ENCODE assay signal across 8 mouse cellular contexts in genomic region chr13:38634800-38635269, GRCm38 (mm10). TPM values are rescaled to one million over a fixed set of nuclear protein-coding genes. Genes with fewer than 3 reads are reported as not detected.
DNase-seq lines count a peak whose midpoint lies in the region; ATAC-seq lines count a peak whose summit lies in the region.

Bloc1s5 (minus strand) TSS chr13:38635109.

- H3K9me3 ChIP-seq in hindbrain, embryonic 11.5 days (ENCODE audit: control insufficient read depth, low read length): no peaks in the 10 kb centered on the region

- peak; percentile 95 for DNase-seq in MN1 (ENCODE audit: low spot score)
- DNase-seq in cerebellum, adult 9-10 months: peak; percentile 97
- peak; percentile 97 for DNase-seq in hindbrain, embryonic 11.5 days (ENCODE audit: low spot score)
- peak; percentile 96 for DNase-seq in layer of hippocampus, postnatal 10 days (ENCODE audit: low spot score in 2 of 2)
- peak; percentile 97 for DNase-seq in lung, postnatal 10 days
- peak; percentile 93 for DNase-seq in ovary, postnatal 36 days (ENCODE audit: low spot score)
- DNase-seq in thymus, postnatal 25 days: peak; percentile 95

- ATAC-seq in frontal cortex, adult (ENCODE audit: low TSS enrichment): peak; percentile 91
- ATAC-seq in hindbrain, embryonic 11.5 days (ENCODE audit: low FRiP score): peak; percentile 98

- peak within 1 kb of the TSS; percentile 58 for H3K9ac ChIP-seq in hindbrain, embryonic 11.5 days (ENCODE audit: low read depth, low read length)

- peak within 1 kb of the TSS; percentile 49 for H3K4me3 ChIP-seq in hindbrain, embryonic 11.5 days (ENCODE audit: low read depth, low read length)

- H3K27ac ChIP-seq in hindbrain, embryonic 11.5 days (ENCODE audit: low read depth, low read length): peak within 1 kb of the TSS; percentile 56

- H3K4me2 ChIP-seq in hindbrain, embryonic 11.5 days (replicated peaks; ENCODE audit: low read depth, low read length): peak within 1 kb of the TSS; percentile 58

- H3K36me3 ChIP-seq in hindbrain, embryonic 11.5 days (ENCODE audit: control insufficient read depth, insufficient read depth, low read length): no peaks in the 10 kb centered on the region

- H3K27me3 ChIP-seq in hindbrain, embryonic 11.5 days (ENCODE audit: control insufficient read depth, insufficient read depth, low read length): no peaks in the 10 kb centered on the region

- under 1% methylated on average over 44 of the region's 44 CpGs for WGBS in hindbrain, embryonic 11.5 days

- no peaks in the 10 kb centered on the region for H3K4me1 ChIP-seq in hindbrain, embryonic 11.5 days (replicated peaks; ENCODE audit: control insufficient read depth, insufficient read depth, low read length)

RNA-seq across cellular contexts. Expression of gene Bloc1s5, which starts in this region (rescaled TPM):
- polyA plus RNA-seq in hindbrain, embryonic 11.5 days (2014; fragmentation: Nextera tagmentation; extraction: Ambion mirVana): 24.1 and 28.1 TPM in 2 replicates
- total RNA-seq in layer of hippocampus, postnatal 10 days (2021): 10 to 100 TPM; 11.1 to 12.3 TPM

Comparison
In these comparisons a context has a peak if more than half of its experiments do, and no peak if none do; other contexts are left out.
1. Peak in every context shown above with its lines: DNase-seq, ATAC-seq, H3K4me3 ChIP-seq and H3K27ac ChIP-seq.